Mouse (Mus musculus) liver, embryonic 14.5 days (tissue): Measurements from ENCODE around the gene Fdps. TPM values are rescaled to one million over a fixed set of nuclear protein-coding genes. Genes with fewer than 3 reads are reported as not detected.

Source experiments
- ATAC-seq: fragments of 200-750 bp; cut with Nextera tagmentation; 2 replicates; pipeline ENCODE4 v1.8.0; 2017; ENCODE audit warnings: moderate number of reproducible peaks, mild to moderate bottlenecking, moderate library complexity; ENCODE audit not compliant: insufficient read depth
- DNase-seq, 3 experiments: peaks; one replicate each; pipeline ENCODE4 v3.0.0-alpha.2; 2012 to 2013; ENCODE audit warnings: low read depth in 3 of 3, low spot score in 3 of 3
- H3K27ac ChIP-seq: fragments of 300-500 bp; sonication (generic); 2 replicates; pipeline ENCODE4 v1.5.1; 2014; ENCODE audit warnings: moderate library complexity, mild to moderate bottlenecking, control low read depth, inconsistent platforms
- H3K27me3 ChIP-seq: fragments of 300-500 bp; sonication (generic); 2 replicates; pipeline ENCODE4 v1.6.1; 2014; ENCODE audit warnings: mild to moderate bottlenecking, low read length, moderate library complexity; ENCODE audit not compliant: control insufficient read depth, insufficient read depth
- H3K36me3 ChIP-seq: fragments of 300-500 bp; sonication (generic); replicated peaks from 2 replicates; pipeline ENCODE4 v1.6.1; 2014; ENCODE audit warnings: low read depth; ENCODE audit not compliant: control insufficient read depth, insufficient read depth
- H3K4me1 ChIP-seq, 2 experiments: fragments of 200-500 bp in 1 of 2; fragments of 300-500 bp in 1 of 2; sonication (generic) in 1 of 2; replicated peaks; 2 replicates each; pipeline ENCODE4 v1.6.1; 2012 to 2014; ENCODE audit warnings: antibody characterized with exemption in 1 of 2, inconsistent platforms in 1 of 2, low read length in 1 of 2; ENCODE audit not compliant: control insufficient read depth in 2 of 2, insufficient read depth in 2 of 2
- H3K4me2 ChIP-seq: fragments of 300-500 bp; sonication (generic); 2 replicates; pipeline ENCODE4 v1.6.1; 2014; ENCODE audit warnings: low read depth, mild to moderate bottlenecking, control low read depth, moderate library complexity
- H3K4me3 ChIP-seq, 2 experiments: fragments of 200-500 bp in 1 of 2; fragments of 300-500 bp in 1 of 2; sonication (generic) in 1 of 2; 2 replicates each; pipeline ENCODE4 v1.5.1; 2012 to 2014; ENCODE audit warnings: low read depth in 2 of 2, low read length in 2 of 2, mild to moderate bottlenecking in 2 of 2, control low read depth in 1 of 2, inconsistent platforms in 1 of 2, moderate library complexity in 1 of 2; ENCODE audit not compliant: insufficient read depth in 1 of 2
- H3K9ac ChIP-seq: fragments of 300-500 bp; sonication (generic); replicated peaks from 2 replicates; pipeline ENCODE4 v1.6.1; 2014; ENCODE audit warnings: mild to moderate bottlenecking, control low read depth, moderate library complexity
- H3K9me3 ChIP-seq: fragments of 300-500 bp; sonication (generic); 2 replicates; pipeline ENCODE4 v1.6.1; 2016; ENCODE audit warnings: low read length, mixed read lengths; ENCODE audit not compliant: control insufficient read depth
- CTCF ChIP-seq: IDR thresholded peaks from 2 replicates; pipeline ENCODE4 v1.5.1; 2016; ENCODE audit warnings: antibody characterized with exemption, low read depth, control low read depth
- EP300 ChIP-seq: IDR thresholded peaks from 2 replicates; pipeline ENCODE4 v1.6.1; 2016; ENCODE audit warnings: antibody characterized with exemption, low read depth
- WGBS: fragments of 180-500 bp; shearing (Covaris S2); extraction: QIAGEN DNeasy Blood & Tissue Kit; methylation state at CpG from one replicate; pipeline ENCODE4 v1.1.7; 2014; ENCODE audit not compliant: insufficient replicate concordance; 5-methylcytosine and 5-hydroxymethylcytosine counted together
- polyA plus RNA-seq, 2 experiments: library from polyadenylated mRNA; depleted of rRNA in 1 of 2; stranded (reverse) in 1 of 2; unstranded in 1 of 2; fragments of >200 nt; fragmentation: Nextera tagmentation in 1 of 2; extraction: Ambion mirVana in 1 of 2; gene quantifications; 2 replicates each; pipeline versions ENCODE4 v1.2.1 to v1.2.3; 2012 to 2014

Gene Fdps
- polyA plus RNA-seq, 2 experiments = 131 to 238 TPM

- Histone ChIP-seq H3K27ac (no peak overlapping the region), H3K9ac (no peak overlapping the region), H3K9me3 (no peaks in the 10 kb centered on the region), H3K36me3 (no peaks in the 10 kb centered on the region), H3K27me3 (no peaks in the 10 kb centered on the region), H3K4me3 (no peak overlapping the region), H3K4me2 (no peak overlapping the region), H3K4me1 (peaks cover 5 to 21% of the 10 kb centered on the region in 2 experiments)
- DNase-seq (no peak), ATAC-seq (no peak)
- no peak for TF ChIP-seq CTCF
- no peak for TF ChIP-seq EP300
- WGBS = 49% methylated on average over 2 of the region's 2 CpGs
Measured at GRCm38 (mm10) chr3:89123313-89123712, 21.6 kb upstream of the Fdps start.

DNA sequence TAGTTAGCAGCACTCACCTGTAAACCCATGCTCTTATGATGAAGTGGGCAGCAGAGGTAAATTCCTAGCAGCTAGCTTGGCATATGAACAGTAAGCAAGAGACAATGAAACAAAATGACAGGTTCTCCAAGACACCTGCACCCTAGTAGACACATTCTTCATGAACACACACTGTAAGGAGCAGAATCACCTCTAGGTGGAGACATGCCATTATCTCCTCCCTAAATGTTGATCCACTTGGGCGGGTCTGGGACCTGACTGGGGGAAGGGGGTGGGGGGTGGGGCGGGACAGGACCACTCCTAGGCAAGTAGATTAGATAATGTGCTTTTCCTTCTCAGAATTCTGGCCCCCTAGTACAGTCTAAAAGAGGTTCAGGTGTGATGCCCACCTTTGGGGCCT lies 13.8 kb upstream of the Fdps start:
- H3K27ac ChIP-seq = peak overlapping the region; percentile 53
- H3K9me3 ChIP-seq = no peaks in the 10 kb centered on the region
- peaks cover 23 to 29% of the 10 kb centered on the region in 2 experiments for H3K4me1 ChIP-seq
- H3K4me3 ChIP-seq = no peak overlapping the region
- 0% methylated on average over 2 of the region's 2 CpGs for WGBS
- peak overlapping the region; percentile 27 for H3K9ac ChIP-seq
- TF ChIP-seq EP300 = no peak
- peak; percentile 78 for TF ChIP-seq CTCF
- no peaks in the 10 kb centered on the region for H3K27me3 ChIP-seq
- peak overlapping the region; percentile 50 for H3K4me2 ChIP-seq
- ATAC-seq (peak; percentile 86), DNase-seq (peak; percentile 69 to 76 (median 71))
- no peaks in the 10 kb centered on the region for H3K36me3 ChIP-seq

- no peak overlapping the region for H3K4me3 ChIP-seq
- no peak overlapping the region for H3K27ac ChIP-seq
- H3K4me1 ChIP-seq = peaks cover 23 to 29% of the 10 kb centered on the region in 2 experiments
- no peaks in the 10 kb centered on the region for H3K27me3 ChIP-seq
- ATAC-seq (no peak), DNase-seq (no peak)
- WGBS = 68% methylated on average over 4 of the region's 4 CpGs
- no peak overlapping the region for H3K4me2 ChIP-seq
- TF ChIP-seq CTCF = no peak
- TF ChIP-seq EP300 = no peak
- no peaks in the 10 kb centered on the region for H3K9me3 ChIP-seq
- no peaks in the 10 kb centered on the region for H3K36me3 ChIP-seq
- no peak overlapping the region for H3K9ac ChIP-seq
Measured at GRCm38 (mm10) chr3:89113058-89113457, 11.3 kb upstream of the Fdps start.

DNA sequence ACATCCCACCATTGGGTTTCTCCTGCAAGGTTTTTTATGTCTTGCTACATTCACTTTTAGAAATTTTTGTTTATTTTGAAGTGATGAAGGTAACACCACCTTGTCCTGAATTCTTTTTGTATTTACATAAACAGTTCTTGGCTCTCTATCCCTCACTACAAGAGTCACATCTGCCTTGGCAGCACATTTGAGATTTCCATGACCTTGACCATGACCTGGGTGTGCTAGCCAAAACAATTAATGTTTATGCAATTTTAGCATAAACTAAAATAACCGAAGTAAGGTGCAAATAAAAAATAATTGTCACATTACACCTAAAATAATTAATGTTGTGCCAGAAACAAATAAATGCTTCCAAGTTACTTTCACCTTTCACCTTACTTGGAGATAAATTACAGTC lies 6.4 kb upstream of the Fdps start:
- TF ChIP-seq CTCF (no peak), EP300 (no peak)
- Histone ChIP-seq H3K27me3 (no peaks in the 10 kb centered on the region), H3K4me2 (no peak overlapping the region), H3K9ac (no peak overlapping the region), H3K4me3 (no peak overlapping the region), H3K4me1 (peaks cover 2 to 7% of the 10 kb centered on the region in 2 experiments; a peak in 3 of 4 replicates), H3K27ac (no peak overlapping the region), H3K36me3 (no peaks in the 10 kb centered on the region), H3K9me3 (no peaks in the 10 kb centered on the region)
- 46% methylated on average over 1 of the region's 1 CpGs for WGBS
- ATAC-seq (no peak), DNase-seq (no peak)

GRCm38 (mm10) chr3:89107545-89107944 lies 5.8 kb upstream of the Fdps start:
- Histone ChIP-seq H3K9me3 (no peaks in the 10 kb centered on the region), H3K27ac (no peak overlapping the region), H3K9ac (no peak overlapping the region), H3K4me3 (no peak overlapping the region), H3K4me2 (no peak overlapping the region), H3K27me3 (no peaks in the 10 kb centered on the region), H3K4me1 (peaks cover 8 to 12% of the 10 kb centered on the region in 2 experiments), H3K36me3 (no peaks in the 10 kb centered on the region)
- TF ChIP-seq EP300 = no peak
- no peak for TF ChIP-seq CTCF
- ATAC-seq (no peak), DNase-seq (no peak)
- WGBS = 56% methylated on average over 3 of the region's 3 CpGs
